Mouse (Mus musculus): ENCODE measurements around the gene Sptb.
A peak's percentile ranks its signal among the peaks of the same experiment; 100 is the strongest.

The Sptb gene

GRCm38 (mm10) chr12:76572261-76573251 is 137.8 kb downstream of the Sptb start:
- DNase-seq = no peak

- DNase-seq = no peak
These were observed 139.1 kb downstream of the Sptb start for GRCm38 (mm10) chr12:76571266-76571665.

- no peak for DNase-seq
These were observed 140.0 kb downstream of the Sptb start for GRCm38 (mm10) chr12:76570221-76570940.

GRCm38 (mm10) chr12:76566284-76566683 is 144.1 kb downstream of the Sptb start:
- DNase-seq = no peak

GRCm38 (mm10) chr12:76562196-76562595 is 148.2 kb downstream of the Sptb start:
- DNase-seq = no peak

- no peak for DNase-seq
These were observed 152.1 kb downstream of the Sptb start for GRCm38 (mm10) chr12:76558206-76558605.

GRCm38 (mm10) chr12:76556745-76557389 is 153.5 kb downstream of the Sptb start:
- DNase-seq = no peak

GRCm38 (mm10) chr12:76556187-76556586 is 154.2 kb downstream of the Sptb start:
- DNase-seq = no peak

- no peak for DNase-seq
These were observed 155.4 kb downstream of the Sptb start for GRCm38 (mm10) chr12:76554871-76555386.

GRCm38 (mm10) chr12:76554392-76554791 is 156.0 kb downstream of the Sptb start:
- no peak for DNase-seq

- DNase-seq = no peak
These were observed 156.4 kb downstream of the Sptb start for GRCm38 (mm10) chr12:76553917-76554316.

- no peak for DNase-seq
These were observed 157.4 kb downstream of the Sptb start for GRCm38 (mm10) chr12:76552958-76553357.

- no peak for DNase-seq
These were observed 158.0 kb downstream of the Sptb start for GRCm38 (mm10) chr12:76552321-76552720.

- DNase-seq = no peak
These were observed 161.1 kb downstream of the Sptb start for GRCm38 (mm10) chr12:76549203-76549602.

- DNase-seq = no peak
These were observed 162.3 kb downstream of the Sptb start for GRCm38 (mm10) chr12:76548082-76548423.

GRCm38 (mm10) chr12:76547409-76548081 is 162.8 kb downstream of the Sptb start:
- no peak for DNase-seq

GRCm38 (mm10) chr12:76546383-76547276 is 163.7 kb downstream of the Sptb start:
- peak; percentile 46 to 57 for DNase-seq

- no peak for DNase-seq
These were observed 164.5 kb downstream of the Sptb start for GRCm38 (mm10) chr12:76545786-76546370.

- no peak for DNase-seq
These were observed 168.5 kb downstream of the Sptb start for GRCm38 (mm10) chr12:76541879-76542278.

- DNase-seq = no peak
These were observed 168.9 kb downstream of the Sptb start for GRCm38 (mm10) chr12:76541475-76541874.

GRCm38 (mm10) chr12:76540701-76541221 is 169.6 kb downstream of the Sptb start:
- DNase-seq = no peak

Data from cerebellum, postnatal 36 days (tissue).